Mouse (Mus musculus) forebrain, embryonic 14.5 days (tissue): ENCODE results near the gene Npepl1. TPM values are rescaled to one million over a fixed set of nuclear protein-coding genes. Genes with fewer than 3 reads are reported as not detected.

Source experiments
- ATAC-seq: fragments of 200-750 bp; cut with Nextera tagmentation; 2 replicates; pipeline ENCODE4 v1.8.0; 2017; ENCODE audit warnings: mild to moderate bottlenecking, moderate library complexity
- DNase-seq: peaks from one replicate; pipeline ENCODE4 v3.0.0-alpha.2; 2015; ENCODE audit warnings: low spot score
- H3K27ac ChIP-seq: fragments of 300-500 bp; sonication (generic); 2 replicates; pipeline ENCODE4 v1.5.1; 2014; ENCODE audit warnings: low read depth, mild to moderate bottlenecking, control low read depth, low read length, moderate library complexity
- H3K27me3 ChIP-seq: fragments of 300-500 bp; sonication (generic); replicated peaks from 2 replicates; pipeline ENCODE4 v1.6.1; 2014; ENCODE audit warnings: low read length, control low read depth, mixed read lengths; ENCODE audit not compliant: control insufficient read depth, insufficient read depth
- H3K36me3 ChIP-seq: fragments of 300-500 bp; sonication (generic); 2 replicates; pipeline ENCODE4 v1.6.1; 2014; ENCODE audit warnings: low read length, control low read depth; ENCODE audit not compliant: control insufficient read depth, insufficient read depth
- H3K4me1 ChIP-seq: fragments of 300-500 bp; sonication (generic); 2 replicates; pipeline ENCODE4 v1.6.1; 2014; ENCODE audit warnings: antibody characterized with exemption, low read length, control low read depth; ENCODE audit not compliant: control insufficient read depth, insufficient read depth
- H3K4me2 ChIP-seq: fragments of 300-500 bp; sonication (generic); 2 replicates; pipeline ENCODE4 v1.6.1; 2014; ENCODE audit warnings: mild to moderate bottlenecking, control low read depth, low read length
- H3K4me3 ChIP-seq: fragments of 300-500 bp; sonication (generic); 2 replicates; pipeline ENCODE4 v1.5.1; 2014; ENCODE audit warnings: low read depth, low read length, control low read depth
- H3K9ac ChIP-seq: fragments of 300-500 bp; sonication (generic); 2 replicates; pipeline ENCODE4 v1.6.1; 2014; ENCODE audit warnings: mild to moderate bottlenecking, low read length, control low read depth, moderate library complexity
- H3K9me3 ChIP-seq: fragments of 300-500 bp; sonication (generic); replicated peaks from 2 replicates; pipeline ENCODE4 v1.6.1; 2016; ENCODE audit warnings: low read length, control low read depth, mixed read lengths; ENCODE audit not compliant: control insufficient read depth
- WGBS: fragments of 180-500 bp; shearing (Covaris S2); extraction: QIAGEN DNeasy Blood & Tissue Kit; methylation state at CpG from one replicate; pipeline ENCODE4 v1.1.7; 2014; 5-methylcytosine and 5-hydroxymethylcytosine counted together
- polyA plus RNA-seq: library from polyadenylated mRNA; unstranded; fragments of >200 nt; fragmentation: Nextera tagmentation; extraction: Ambion mirVana; gene quantifications from 2 replicates; pipeline ENCODE4 v1.2.1, GENCODE M21; 2014

The Npepl1 gene
- polyA plus RNA-seq, 1 experiment from 2014 or later = 20.3 TPM

DNA sequence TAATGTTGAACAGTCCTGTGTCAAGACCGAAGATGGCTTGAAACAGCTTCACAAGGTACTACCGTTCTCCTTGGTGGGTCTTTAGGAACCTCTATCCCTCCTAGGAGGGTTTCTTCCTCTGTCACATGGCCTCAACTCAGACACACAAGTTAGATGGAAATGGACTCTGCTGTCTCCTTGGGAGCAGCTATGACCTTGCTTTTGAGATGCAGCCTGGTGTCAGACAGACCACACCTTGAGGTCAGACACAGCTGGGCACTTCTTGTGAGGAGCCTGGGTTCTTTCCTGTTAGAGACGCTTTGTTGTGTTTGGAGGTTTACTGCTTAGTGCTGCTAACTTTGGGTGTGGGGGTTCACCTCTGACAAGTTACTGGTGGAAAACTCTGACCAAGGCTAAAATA, 15.1 kb upstream of the Npepl1 start:
- no peak overlapping the region for H3K27ac ChIP-seq
- no peak overlapping the region for H3K4me2 ChIP-seq
- H3K9ac ChIP-seq = no peak overlapping the region
- H3K4me3 ChIP-seq = no peak overlapping the region
- DNase-seq = no peak
- peaks cover 33% of the 10 kb centered on the region for H3K36me3 ChIP-seq
- H3K4me1 ChIP-seq = no peaks in the 10 kb centered on the region
- WGBS = 97% methylated on average over 3 of the region's 3 CpGs
- no peak for ATAC-seq
- no peaks in the 10 kb centered on the region for H3K27me3 ChIP-seq
- H3K9me3 ChIP-seq = no peaks in the 10 kb centered on the region

- WGBS = 80% methylated on average over 7 of the region's 7 CpGs
- no peak overlapping the region for H3K27ac ChIP-seq
- H3K9ac ChIP-seq = no peak overlapping the region
- no peaks in the 10 kb centered on the region for H3K9me3 ChIP-seq
- peaks cover 5% of the 10 kb centered on the region; the same call in 1 of the 2 replicates for H3K36me3 ChIP-seq
- no peak overlapping the region for H3K4me2 ChIP-seq
- DNase-seq = no peak
- no peaks in the 10 kb centered on the region for H3K27me3 ChIP-seq
- no peak for ATAC-seq
- no peak overlapping the region for H3K4me3 ChIP-seq
- H3K4me1 ChIP-seq = no peaks in the 10 kb centered on the region
Observed at GRCm38 (mm10) chr2:174102399-174102798, 7.8 kb upstream of the Npepl1 start.

GRCm38 (mm10) chr2:174103527-174103926, 6.6 kb upstream of the Npepl1 start:
- DNase-seq (no peak), ATAC-seq (no peak)
- Histone ChIP-seq H3K27me3 (no peaks in the 10 kb centered on the region), H3K4me2 (no peak overlapping the region), H3K4me3 (no peak overlapping the region), H3K4me1 (no peaks in the 10 kb centered on the region), H3K27ac (no peak overlapping the region), H3K36me3 (0 out of 2 replicates have a peak, but pooled peaks cover 4% of the 10 kb centered on the region), H3K9me3 (no peaks in the 10 kb centered on the region), H3K9ac (no peak overlapping the region)
- 92% methylated on average over 4 of the region's 4 CpGs for WGBS

- no peak overlapping the region for H3K4me2 ChIP-seq
- no peaks in the 10 kb centered on the region for H3K36me3 ChIP-seq
Observed at GRCm38 (mm10) chr2:174107375-174107774, 2.8 kb upstream of the Npepl1 start.

DNA sequence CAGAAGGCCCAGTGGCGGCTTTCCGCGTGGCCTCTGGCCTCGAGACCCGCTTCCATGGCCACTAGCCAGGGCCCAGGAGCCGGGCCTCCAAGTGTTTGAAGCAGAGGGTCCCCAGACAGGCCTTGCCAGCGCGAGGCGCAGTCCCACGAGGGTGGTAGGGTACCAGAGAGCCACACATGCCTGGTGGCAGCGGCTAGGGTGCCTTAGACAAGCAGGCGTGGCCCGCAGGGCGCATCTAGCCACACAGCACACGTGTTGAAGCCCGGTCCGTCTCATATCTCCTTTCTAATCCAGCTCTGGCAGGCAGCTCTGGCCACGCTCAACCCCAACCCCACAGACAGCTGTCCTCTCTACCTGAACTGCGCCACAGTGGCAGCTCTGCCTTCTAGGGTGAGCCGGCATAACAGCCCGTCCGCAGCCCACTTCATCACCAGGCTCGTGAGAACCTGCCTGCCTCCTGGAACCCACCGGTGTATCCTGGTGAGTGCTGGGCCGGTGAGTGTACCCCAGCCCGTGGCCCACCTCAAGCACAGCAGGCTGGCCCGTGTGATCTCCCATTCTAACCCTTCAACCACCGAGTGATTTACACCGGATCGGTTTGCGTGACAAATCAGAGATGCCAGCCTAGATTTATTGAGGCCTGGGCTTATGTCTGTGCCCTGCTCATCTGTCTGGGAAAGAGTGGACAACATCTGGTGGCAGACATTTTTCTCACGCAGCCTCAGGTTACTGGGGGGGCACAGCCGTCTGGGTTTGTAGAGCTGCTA, 817 bp downstream of the Npepl1 start:
- DNase-seq (peak; percentile 25), ATAC-seq (peak; percentile 51)
- Histone ChIP-seq H3K9ac (peak overlapping the region; percentile 81), H3K27me3 (no peaks in the 10 kb centered on the region), H3K4me3 (peak overlapping the region; percentile 43), H3K36me3 (no peaks in the 10 kb centered on the region), H3K9me3 (no peaks in the 10 kb centered on the region), H3K27ac (no peak overlapping the region), H3K4me2 (peak overlapping the region; percentile 77), H3K4me1 (peaks cover 6% of the 10 kb centered on the region; the same call in 1 of the 2 replicates)
- WGBS = 56% methylated on average over 33 of the region's 33 CpGs

More at GRCm38 (mm10) chr2:174107375-174107774, 2.8 kb upstream of the Npepl1 start:
- no peak overlapping the region for H3K27ac ChIP-seq
- no peak overlapping the region for H3K4me3 ChIP-seq
- 91% methylated on average over 3 of the region's 3 CpGs for WGBS
- H3K27me3 ChIP-seq = no peaks in the 10 kb centered on the region
- H3K9ac ChIP-seq = no peak overlapping the region
- ATAC-seq (no peak), DNase-seq (no peak)
- H3K9me3 ChIP-seq = no peaks in the 10 kb centered on the region
- H3K4me1 ChIP-seq = peaks cover 6% of the 10 kb centered on the region; the same call in 1 of the 2 replicates

GRCm38 (mm10) chr2:174112931-174113330, 2.8 kb downstream of the Npepl1 start:
- 90% methylated on average over 18 of the region's 18 CpGs for WGBS
- peaks cover 6% of the 10 kb centered on the region; the same call in 1 of the 2 replicates for H3K4me1 ChIP-seq
- no peaks in the 10 kb centered on the region for H3K27me3 ChIP-seq
- DNase-seq = no peak
- ATAC-seq = no peak
- H3K9ac ChIP-seq = no peak overlapping the region
- H3K4me3 ChIP-seq = no peak overlapping the region
- 0 out of 2 replicates have a peak, but pooled peaks cover 11% of the 10 kb centered on the region for H3K36me3 ChIP-seq
- no peak overlapping the region for H3K27ac ChIP-seq
- no peak overlapping the region for H3K4me2 ChIP-seq
- H3K9me3 ChIP-seq = no peaks in the 10 kb centered on the region

DNA sequence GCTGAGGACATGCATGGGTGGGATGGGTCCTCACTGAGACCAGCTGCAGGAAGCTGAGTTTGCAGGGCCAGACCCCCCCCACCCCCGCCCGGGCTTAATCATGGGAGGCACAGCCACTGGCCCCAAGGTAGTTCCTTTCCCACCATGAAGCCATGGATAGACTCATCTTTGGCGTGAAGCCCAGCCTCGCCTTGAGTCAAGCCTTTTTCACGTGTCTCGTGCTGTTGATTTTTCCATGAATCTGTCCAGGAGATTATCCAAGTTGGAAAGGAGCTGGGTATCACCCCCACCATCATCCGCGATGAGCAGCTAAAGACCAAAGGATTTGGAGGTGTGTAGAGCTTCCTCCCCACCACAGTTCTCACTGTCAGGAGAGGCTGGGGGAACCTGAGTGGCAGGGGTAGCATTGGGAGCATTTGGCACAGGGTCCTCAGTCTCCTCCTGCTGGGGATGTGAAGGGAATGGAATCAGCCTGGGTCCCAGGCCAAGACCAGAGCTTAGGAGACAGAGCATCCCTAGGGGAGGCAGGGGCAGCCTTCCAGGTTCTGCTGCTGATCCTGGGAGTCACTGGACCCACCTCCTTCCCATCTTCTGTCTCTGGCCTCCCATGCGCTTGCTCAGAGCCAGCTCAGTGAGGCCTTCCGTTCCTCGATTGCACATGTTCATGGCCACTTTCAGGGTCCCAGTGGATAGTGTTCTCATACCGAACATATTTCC, 4.2 kb downstream of the Npepl1 start:
- Histone ChIP-seq H3K27ac (no peak overlapping the region), H3K27me3 (no peaks in the 10 kb centered on the region), H3K36me3 (peaks cover 17% of the 10 kb centered on the region; the same call in 1 of the 2 replicates), H3K9me3 (no peaks in the 10 kb centered on the region), H3K9ac (no peak overlapping the region), H3K4me1 (peaks cover 6% of the 10 kb centered on the region; the same call in 1 of the 2 replicates), H3K4me3 (no peak overlapping the region), H3K4me2 (no peak overlapping the region)
- WGBS = 93% methylated on average over 12 of the region's 12 CpGs
- DNase-seq = no peak
- ATAC-seq = no peak

DNA sequence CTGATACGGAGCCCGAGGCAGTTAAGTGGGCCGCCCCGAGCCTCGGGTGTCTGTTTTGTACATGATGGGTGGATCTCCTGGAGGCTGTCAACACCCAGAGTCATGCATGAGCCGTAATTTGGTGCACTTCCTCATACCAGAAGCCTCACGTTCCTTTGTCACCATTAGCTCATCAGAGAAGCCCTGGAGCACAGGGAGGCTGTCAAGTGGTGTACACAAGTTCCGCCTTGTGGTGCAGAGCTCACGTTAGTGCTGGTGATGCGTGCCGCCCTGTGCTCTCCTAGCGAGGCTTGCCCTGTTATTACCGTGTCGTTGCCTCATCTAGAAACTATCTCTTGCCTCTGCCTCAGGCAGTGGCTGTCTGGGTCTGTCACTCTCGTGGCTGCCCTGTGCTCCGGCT, 6.8 kb downstream of the Npepl1 start:
- Histone ChIP-seq H3K4me2 (no peak overlapping the region), H3K4me3 (no peak overlapping the region), H3K9me3 (no peaks in the 10 kb centered on the region), H3K36me3 (peaks cover 38% of the 10 kb centered on the region), H3K27me3 (no peaks in the 10 kb centered on the region), H3K27ac (no peak overlapping the region), H3K9ac (no peak overlapping the region; the same call in 1 of the 2 replicates), H3K4me1 (no peaks in the 10 kb centered on the region)
- ATAC-seq = no peak
- WGBS = 84% methylated on average over 16 of the region's 16 CpGs
- no peak for DNase-seq

- Histone ChIP-seq H3K27me3 (no peaks in the 10 kb centered on the region), H3K4me1 (no peaks in the 10 kb centered on the region), H3K4me2 (no peak overlapping the region), H3K4me3 (no peak overlapping the region), H3K9ac (no peak overlapping the region), H3K36me3 (peaks cover 48% of the 10 kb centered on the region), H3K27ac (no peak overlapping the region), H3K9me3 (no peaks in the 10 kb centered on the region)
- 62% methylated on average over 11 of the region's 11 CpGs for WGBS
- ATAC-seq = peak; percentile 54
- peak; percentile 56 for DNase-seq
Observed at GRCm38 (mm10) chr2:174118141-174118540, 8.0 kb downstream of the Npepl1 start.
